Mouse (Mus musculus) fibroblast of lung, adult 2 months (primary cell): Measurements from ENCODE around the gene Thada.

Source experiments
- DNase-seq: peaks from one replicate; pipeline ENCODE4 v3.0.0-alpha.2; 2011; ENCODE audit warnings: low read depth

The Thada gene

GRCm38 (mm10) chr17:84185581-84186450, 280.2 kb downstream of the Thada start:
- no peak for DNase-seq

DNA sequence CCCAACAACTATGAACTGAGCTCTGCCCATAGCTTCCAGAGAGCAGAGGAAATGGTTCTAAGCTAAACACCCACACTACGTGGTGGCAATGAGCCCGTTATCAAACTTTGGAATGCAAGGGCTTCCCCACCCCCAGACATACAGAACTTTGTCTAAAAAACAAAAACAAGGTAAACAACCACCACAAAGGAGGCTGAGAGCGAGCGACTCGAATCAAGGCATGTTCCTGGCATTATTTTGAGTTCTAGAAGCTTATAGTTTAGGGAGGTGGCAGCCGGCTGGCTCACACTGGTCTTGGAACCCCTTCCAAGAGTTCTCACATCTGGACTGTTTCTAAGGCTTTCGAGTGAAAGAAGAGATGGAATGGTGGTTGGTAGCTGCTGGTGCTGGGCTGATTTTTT, 281.0 kb downstream of the Thada start:
- DNase-seq, result no peak

GRCm38 (mm10) chr17:84183291-84183781, 282.7 kb downstream of the Thada start:
- DNase-seq, result peak; percentile 92

DNA sequence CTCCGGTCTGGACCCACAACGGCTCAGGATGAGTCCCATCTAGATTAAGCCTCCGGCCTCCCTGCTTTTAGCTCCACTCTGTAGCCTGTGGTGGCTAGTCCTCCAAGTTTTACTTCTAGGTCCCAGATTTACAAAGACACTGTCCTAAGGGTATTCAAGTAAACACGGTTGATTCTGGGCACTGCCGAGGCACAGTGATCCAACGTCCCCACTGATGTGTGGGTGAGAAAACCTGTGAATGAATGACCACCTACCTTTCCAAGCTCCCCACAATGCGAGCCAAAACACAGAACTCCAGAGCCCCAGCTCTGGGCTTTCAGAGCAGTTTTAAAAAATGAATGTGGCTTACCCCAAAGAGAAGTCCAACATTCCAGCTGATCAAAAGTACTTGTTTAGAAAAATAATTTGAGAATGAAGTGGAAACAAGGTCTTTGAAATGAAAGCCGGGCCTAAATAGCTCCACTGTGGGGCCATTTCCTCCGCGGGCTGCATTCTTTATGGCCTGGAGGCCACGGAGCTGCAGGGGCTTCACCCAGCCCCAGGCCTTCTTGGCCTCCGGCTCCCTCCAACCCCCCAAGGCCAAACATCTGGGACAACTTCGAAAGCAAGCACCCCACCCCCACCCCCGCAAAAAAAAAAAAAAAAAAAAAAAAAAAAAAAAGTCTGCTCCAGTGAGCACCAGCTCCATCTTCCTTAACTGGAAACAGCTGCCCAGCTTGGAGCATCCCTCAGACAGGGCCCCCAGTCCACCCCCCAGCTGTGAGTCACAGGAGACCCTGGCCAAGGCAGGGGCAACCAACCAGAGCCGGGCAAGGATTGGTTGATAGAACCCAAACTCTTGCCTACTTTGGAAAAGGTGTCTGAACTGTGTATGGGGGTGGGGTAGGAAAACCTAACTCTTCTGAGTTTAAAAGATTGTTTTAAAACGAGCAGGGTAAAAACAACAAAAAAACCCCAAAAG, 283.4 kb downstream of the Thada start:
- DNase-seq, result peak; percentile 75

DNA sequence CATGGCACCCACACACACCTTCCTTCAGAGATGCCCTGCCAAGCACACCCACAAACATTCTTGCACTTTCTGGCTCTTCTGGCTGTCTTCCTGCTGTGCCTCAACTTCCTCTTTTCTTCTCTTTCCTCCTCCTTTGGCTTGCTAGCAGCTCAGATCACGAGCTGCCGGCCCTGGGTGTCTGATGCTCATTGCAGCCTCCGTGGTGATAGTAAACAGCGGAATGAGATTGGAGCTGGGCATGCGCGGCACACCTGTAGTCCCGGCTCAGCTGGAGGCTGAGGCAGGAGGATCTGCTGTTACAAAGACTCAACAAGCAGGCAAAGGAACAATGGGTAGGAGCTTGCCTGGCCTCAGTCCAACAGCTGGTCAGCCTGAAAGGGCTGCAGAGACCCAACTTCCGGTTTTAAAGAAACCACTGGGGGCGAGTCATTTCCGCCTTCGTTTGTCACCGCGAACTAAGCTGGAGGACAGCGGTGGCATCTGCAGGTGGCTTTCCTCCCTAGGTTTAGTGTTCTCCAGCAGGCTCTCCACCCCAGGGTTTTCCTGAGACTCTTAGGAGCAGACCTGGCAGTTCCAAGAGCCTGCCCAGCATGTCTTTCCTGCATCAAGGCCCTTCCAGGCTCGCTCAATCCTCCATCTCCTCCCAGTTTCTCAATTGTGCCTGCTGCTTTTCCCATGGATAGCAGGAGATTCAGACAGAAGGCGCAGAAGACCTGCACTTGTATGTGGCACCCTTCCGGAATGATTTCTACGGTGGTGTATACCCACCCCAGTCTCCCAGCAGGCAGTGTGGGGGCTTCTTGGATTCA, 284.3 kb downstream of the Thada start:
- DNase-seq, result no peak

GRCm38 (mm10) chr17:84180715-84181501, 285.1 kb downstream of the Thada start:
- no peak for DNase-seq

- DNase-seq, result no peak
These were observed 286.0 kb downstream of the Thada start for GRCm38 (mm10) chr17:84179973-84180365.

- no peak for DNase-seq
These were observed 286.7 kb downstream of the Thada start for GRCm38 (mm10) chr17:84179026-84179972.

DNA sequence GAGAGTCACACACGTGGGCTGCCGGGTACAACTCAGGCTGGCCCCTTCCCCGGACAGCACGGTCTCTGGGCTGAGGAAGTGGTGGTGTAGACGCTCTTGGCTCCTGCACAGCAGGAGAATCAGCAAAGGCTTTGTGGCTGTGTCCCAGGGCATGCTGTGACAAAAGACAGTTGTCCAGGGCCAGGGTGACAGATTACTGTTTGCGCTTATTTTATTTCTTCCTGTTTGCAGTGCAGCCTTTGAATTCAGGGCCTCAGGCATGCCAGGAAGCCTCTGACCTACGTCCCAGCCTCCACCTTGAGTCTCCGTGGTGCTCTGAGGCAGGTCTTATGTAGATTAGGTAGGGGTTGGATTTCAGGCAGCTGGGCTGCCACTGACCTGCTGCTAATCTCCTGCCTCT, 288.5 kb downstream of the Thada start:
- DNase-seq, result no peak

DNA sequence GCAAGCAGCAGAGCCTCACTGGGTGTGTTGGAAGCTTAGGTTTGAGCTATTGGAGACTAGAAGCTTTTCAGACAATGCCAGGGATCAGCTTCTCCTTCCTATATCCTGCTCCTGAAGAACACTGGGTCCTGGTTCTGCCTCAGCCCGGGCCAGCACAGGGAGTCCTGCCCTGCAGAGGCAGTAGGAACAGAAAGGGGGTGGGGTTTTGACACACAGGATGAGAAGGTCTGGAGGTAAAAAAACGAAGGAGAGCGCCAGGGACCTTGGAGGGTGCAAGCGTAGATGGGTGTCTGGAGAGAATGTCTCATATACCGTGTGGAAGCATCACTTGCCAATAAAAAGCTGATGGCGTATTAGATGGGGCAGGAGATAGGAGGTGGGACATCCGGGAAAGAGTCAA, 289.6 kb downstream of the Thada start:
- no peak for DNase-seq

DNA sequence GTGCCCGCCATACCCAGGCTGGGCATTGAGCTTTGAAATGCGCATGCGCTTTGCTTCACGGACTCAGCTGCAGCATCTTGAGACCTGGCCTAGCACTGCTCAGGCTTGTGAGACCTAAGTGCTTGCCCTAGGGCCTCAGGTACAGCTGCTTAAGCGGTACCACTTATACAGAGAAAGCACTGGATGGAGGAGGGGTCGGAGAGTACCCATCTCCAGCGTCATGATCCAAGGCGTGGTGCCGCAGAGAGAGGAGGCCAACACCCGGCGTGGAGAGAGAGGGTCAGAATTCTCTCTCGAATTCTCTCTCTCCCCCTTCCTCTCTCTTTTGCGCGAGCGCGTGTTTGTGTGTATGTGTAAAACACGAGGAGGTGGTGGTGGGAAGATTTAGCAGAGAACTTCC, 290.8 kb downstream of the Thada start:
- DNase-seq, result no peak

- no peak for DNase-seq
These were observed 298.6 kb downstream of the Thada start for GRCm38 (mm10) chr17:84167377-84167776.

DNA sequence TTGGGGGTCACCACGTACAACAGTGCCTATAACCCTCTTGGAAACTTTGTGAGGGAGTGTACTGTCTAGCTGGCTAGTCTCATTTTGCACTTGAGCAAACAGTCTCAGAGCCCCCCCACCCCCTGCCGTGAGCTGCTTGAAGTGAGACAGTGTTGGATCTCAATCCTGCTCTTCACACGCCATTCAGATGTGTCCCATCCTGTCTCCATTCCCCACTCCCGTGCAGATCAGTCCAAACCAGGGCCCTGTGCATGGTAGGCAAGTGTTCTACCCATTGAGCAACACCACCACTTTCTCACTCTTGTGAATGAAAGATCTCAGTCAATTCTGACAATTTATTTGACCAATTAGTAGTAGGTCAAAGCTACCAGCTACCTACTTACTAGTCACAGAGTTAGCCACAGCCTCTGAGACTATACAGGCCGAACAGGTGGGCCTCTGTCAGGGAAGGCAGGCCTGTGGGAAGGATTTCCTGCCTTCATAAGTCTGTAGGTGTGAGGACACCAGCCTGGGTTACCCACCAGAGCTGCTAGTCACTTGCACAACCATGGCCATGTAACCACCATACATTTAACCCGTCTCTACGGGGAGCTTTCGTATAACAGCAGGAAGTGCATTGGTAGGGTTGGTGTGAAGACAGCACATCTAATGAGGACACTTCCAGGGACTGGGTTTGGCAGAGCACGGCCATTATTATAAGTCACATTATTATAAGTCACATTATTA, 299.7 kb downstream of the Thada start:
- DNase-seq, result no peak

DNA sequence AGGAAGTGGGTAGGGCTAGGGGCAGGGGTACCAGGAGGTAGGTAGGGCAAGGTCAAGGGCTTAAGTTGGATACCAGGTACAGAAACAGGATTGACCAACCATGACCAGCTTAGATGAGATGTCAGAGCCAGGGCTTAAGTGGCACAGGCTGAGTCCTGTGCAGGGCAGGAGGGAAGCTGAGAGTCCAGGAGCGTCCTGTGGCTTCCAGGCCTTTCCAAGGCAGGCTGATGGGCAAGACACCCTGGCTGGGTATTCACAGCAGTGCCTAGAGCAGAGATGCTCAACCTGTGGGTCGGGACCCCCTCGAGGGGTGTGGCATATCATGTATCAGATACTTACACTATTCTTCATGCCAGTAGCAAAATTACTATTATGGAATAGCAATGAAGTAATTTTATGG, 300.3 kb downstream of the Thada start:
- DNase-seq, result no peak

DNA sequence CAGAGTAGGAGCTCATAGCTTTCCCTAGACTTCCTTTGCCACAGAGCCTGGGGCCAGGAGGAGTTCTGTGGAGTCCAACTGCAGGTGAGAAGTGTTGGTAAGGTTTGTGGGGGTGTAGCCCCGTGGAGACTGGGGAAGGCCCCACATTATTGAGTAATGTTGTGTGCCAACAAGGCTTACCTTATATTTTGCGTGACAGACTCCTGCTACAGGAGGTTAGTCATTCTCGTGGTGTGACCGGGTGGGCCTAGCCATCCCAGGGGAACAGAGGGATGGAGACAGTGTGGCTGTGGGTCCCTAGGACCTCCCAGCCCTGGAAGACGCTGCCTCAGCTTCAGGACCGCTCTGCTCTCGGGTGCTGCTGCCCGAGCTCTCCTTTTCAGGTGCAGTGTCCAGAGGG, 301.9 kb downstream of the Thada start:
- DNase-seq, result no peak

DNA sequence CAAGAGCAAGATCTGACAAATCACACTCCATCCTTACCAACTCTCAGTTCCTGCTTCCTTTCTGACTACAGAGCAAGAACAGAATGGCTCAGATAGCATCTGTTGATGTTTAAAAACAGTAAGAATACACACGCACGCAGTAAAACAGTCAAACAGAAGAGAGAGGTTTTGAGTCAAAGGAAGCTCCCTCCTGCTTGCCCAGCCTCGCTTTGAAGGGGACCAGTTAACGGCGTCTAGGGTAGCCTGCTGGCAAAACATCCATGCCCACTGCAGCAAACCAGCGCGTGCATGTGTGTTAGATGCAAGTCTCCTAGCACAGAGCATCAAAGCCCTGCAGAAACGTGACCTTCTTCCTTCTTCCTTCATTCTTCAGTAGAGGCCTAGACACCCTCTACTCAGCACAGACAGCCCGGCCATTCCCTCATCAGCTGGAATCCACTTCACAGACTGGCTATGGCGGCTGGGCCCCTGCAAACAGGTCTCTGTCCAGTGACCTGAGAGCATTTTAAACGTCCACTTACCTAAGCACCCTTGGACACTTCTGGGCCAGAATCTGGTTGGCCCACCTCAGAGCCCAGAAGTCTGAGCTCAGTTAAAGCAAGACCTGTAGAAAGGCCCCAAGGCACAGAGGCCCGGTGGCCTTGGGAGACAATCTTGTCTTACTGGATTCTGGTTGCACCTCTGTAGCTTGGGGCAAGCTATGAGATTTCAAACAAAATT, 302.8 kb downstream of the Thada start:
- DNase-seq, result no peak

GRCm38 (mm10) chr17:84162211-84162760, 303.7 kb downstream of the Thada start:
- DNase-seq, result no peak

DNA sequence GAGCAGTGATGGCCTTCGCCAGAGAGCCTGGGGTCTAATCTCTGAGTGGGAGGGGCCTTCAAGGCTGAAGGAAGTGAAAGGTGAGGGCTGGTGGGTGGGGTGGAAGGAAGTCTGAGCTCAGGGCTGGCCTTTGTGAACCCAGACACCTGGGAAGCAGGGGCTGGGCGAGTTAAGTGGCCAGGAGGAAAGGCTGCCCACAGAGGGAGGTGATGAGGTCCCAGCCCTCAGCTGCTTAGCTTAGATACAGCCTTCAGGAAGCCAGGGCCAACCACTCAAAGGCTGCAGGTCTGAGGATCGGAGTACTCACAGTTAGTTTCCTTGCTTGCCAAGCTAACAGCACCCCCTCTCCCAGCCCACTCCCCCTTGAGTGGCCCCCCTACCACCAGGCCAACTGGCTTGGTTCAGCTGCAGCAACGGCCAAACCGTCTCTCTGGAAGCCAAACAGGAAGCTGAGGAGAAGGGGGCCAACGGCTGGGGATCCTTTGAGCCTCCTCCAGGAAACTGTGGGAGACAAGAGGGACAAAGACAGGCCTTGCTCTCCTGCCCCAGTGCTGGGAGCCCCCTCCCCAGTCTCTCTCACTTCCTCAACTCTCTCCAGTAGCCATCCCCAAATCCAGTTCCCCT, 304.7 kb downstream of the Thada start:
- no peak for DNase-seq
